Mouse (Mus musculus) left cerebral cortex, postnatal 25 days (tissue): ENCODE data around the gene Fam76a. TPM values are rescaled to one million over a fixed set of nuclear protein-coding genes. Genes with fewer than 3 reads are reported as not detected.

Source experiments
- DNase-seq, 2 experiments: peaks; one replicate each; pipeline ENCODE4 v3.0.0; 2022; ENCODE audit warnings: low spot score in 2 of 2, mixed read lengths in 1 of 2
- intact Hi-C: fragments of 180-260 bp; cut with DNase I; formaldehyde crosslinking; loops from one replicate; pipeline ENCODE4 v1.15.1; 2025
- total RNA-seq, 2 experiments: library from RNA; stranded (reverse); gene quantifications; 2 replicates each; pipeline ENCODE4 v1.2.3; 2021

Gene Fam76a
- total RNA-seq = 10 to 100 TPM; 45.8 to 55.0 TPM

DNA sequence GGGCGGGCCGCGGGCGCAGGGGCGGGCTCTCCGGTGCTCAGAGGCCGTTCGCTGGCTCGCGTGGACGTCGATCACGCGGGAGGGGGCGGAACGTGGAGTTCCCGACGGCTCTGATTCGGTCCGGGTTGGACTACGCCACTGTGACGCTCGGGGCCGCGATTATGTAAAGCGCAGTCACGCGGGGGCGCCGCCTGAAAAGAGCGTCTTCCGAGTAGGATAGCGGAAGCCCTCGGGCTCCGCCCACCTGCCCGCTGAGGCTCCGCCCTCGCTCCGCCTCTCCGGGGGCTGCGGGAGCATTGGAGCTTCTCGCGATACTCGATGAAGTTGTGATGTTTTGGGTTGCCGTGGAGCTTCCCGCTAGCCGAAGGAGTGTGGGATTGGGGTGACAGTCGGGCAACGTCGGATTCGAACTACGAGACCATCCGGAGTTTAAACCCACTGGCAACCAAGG, at the start of gene Fam76a:
Fam76a (minus strand) TSS at position 1 of the 451 bp plus-strand sequence.
- intact Hi-C loops = loop anchor here (2.0 to 5.0 kb wide), 4 partner anchors 40 to 650 kb away; partner anchors contain the start of genes Ppp1r8, Stx12 and Taf12
- peak; percentile 100 for DNase-seq

DNA sequence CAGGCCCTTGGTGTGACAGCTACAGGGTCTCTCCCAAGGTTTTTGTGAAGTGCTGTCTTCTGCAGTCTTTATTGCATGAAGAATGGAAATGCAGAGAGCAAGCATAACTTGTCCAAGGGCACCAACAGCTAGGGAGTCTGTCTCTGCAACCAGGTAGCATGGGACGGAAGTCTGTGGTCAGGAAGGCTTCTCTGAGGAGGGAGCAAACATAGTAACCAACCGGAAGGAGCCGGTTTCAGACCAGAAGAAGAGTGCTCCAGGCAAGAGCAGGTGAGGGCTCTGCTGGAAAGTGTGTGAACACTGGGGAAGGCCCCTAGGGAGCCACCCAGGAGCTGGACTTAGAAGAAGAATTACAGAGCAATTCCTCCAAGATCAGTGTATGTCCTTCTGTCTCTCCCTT, 49.7 kb upstream of the Fam76a start:
- DNase-seq = no peak
- intact Hi-C loops = no loop called here

DNA sequence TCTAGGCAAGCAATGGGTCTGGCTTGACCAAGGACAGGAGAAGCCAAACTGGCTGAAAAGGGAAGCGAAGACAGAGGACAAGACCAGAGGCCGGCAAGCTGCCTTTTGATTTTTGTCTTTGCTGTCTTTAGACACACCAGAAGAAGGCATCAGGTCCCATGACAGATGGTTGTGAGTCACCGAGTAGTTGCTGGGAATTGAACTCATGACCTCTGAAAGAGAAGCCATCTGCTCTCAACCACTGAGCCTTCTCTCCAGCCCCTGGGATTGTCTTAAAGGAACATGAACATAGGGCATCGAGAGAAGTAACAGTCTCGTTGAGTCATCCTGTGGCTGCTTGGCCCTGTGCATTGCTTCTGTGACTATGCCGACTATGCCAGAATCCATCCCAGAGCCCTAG, 49.2 kb upstream of the Fam76a start:
- intact Hi-C loops = no loop called here
- no peak for DNase-seq

DNA sequence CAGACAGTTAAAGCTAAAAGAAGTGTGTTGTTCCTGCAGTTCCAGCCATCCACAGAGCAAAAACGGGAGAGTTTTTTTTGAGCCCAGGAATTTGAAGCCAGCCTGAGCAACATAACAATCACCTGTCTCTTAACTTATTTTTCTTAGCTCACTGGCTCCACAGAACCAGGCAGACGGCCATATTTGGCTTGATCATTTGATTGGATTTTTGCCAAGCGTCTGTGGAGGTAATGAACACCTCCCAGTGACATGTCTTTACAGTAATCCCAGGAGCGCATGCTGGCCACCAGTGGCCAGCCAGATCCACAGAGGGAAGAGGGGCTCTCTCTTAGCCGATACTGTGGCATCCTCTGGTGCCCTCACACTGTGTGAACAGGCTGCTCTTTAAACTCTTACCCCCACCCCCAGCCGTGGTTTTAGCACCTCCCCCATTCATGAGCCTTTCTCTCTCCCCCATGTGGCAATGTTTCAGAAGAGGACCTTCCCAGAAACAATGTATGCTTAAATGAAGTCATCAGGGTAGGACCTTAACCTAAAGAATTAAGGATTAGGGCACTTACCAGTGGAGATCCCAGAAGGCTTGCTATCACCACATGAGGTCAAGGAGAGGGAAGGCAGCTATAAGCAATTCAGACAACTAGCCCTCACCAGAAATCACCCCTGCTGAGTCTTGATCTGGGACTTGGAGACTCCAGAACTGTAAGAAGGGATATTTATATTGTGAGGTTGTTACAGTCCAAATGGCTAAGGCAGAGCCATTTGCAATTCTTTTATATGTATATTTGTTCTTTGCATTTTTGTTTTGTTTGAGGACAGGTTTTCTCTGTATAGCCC, 46.0 kb upstream of the Fam76a start:
- DNase-seq = no peak
- intact Hi-C loops = no loop called here

DNA sequence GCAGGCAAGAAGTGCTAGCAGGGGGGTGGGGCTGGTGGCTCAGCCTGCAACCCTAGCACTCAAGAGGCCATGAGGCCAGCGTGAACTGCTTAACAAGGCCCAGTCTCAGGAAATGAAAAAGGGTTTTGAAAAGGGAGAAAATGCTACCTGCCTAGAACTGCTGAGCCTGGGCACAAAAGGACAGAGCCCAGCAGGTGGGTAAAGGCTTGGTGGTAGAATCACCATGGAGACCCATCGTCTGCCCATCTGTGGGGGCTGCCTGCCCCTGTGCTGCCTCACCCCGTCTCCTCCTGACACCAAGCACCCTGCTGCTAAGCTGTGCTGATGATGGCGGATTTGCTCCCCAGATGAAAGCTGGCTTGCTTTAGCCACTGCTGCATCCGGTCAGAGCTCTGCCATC, 42.1 kb upstream of the Fam76a start:
- DNase-seq = no peak
- intact Hi-C loops = no loop called here

DNA sequence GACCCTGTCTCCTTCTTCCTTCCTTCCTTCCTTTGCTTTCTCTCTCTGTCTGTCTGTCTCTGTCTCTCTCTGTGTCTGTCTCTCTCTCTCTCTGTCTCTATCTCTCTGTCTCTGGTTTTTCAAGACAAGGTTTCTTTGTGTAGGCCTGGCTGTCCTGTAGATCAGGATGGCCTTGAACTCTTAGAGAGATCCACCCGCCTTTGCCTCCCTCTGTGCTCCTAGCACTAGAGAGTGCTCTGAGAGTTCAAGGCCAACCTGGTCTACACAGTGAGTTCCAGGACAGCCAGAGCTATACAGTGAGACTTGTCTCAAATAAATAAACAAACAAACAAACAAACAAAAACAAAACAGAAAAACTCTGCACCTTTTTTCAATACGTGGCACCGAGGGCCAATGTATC, 41.7 kb upstream of the Fam76a start:
- DNase-seq = no peak
- intact Hi-C loops = no loop called here

DNA sequence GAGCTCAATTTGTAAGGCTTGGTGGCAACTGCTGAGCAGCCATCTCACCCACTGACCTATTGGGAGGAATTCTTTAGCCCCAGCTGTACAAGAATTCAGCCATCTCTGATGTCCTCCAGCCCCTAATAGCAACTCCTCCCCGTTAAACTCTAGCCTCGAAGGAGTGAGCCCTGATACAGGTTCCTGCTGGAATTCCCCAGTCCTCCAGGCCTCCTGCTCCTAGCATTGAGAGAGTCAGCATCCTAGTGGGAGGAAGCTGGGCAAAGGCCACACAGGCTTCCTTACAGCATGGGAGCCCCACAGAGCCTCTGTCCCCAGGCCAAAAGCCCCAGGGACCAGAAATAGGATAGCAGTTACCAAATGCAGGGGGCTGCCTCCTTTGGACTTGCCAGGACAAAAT, 41.1 kb upstream of the Fam76a start:
- no peak for DNase-seq
- intact Hi-C loops = no loop called here

DNA sequence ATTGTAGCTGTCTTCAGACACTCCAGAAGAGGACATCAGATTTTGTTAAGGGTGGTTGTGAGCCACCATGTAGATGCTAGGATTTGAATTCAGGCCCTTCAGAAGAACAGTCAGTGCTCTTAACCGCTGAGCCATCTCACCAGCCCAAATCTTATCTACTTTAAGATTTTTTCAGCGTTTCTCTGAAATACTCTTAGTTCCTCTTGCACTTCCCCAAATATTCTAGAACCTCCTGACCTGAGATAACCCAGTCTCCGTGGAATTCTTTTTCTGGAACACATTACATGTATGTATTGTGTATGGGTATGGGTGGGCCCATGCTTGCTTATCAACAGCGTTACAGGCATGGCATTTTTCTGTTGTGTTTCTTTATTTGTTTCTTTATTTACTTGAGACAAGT, 40.3 kb upstream of the Fam76a start:
- intact Hi-C loops = no loop called here
- no peak for DNase-seq

DNA sequence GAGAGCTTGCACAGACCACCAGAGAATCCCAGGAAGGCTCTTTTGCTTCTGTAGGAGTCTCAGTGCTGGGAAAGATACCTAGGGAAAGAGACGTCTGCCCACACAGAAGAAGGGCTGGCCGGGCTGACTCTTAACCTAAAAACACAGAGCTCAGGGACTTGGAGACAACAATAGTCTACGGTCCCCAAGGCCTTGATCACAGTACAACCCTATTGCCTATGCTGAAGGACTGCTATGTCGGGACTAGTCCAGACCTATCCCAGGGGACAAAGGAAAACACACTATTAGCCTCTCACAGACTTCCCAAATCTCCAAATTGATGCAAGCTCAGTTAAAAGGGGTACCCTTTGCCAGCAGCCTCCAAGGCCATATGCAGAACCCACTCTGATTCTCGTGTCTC, 39.5 kb upstream of the Fam76a start:
- intact Hi-C loops = no loop called here
- DNase-seq = no peak

DNA sequence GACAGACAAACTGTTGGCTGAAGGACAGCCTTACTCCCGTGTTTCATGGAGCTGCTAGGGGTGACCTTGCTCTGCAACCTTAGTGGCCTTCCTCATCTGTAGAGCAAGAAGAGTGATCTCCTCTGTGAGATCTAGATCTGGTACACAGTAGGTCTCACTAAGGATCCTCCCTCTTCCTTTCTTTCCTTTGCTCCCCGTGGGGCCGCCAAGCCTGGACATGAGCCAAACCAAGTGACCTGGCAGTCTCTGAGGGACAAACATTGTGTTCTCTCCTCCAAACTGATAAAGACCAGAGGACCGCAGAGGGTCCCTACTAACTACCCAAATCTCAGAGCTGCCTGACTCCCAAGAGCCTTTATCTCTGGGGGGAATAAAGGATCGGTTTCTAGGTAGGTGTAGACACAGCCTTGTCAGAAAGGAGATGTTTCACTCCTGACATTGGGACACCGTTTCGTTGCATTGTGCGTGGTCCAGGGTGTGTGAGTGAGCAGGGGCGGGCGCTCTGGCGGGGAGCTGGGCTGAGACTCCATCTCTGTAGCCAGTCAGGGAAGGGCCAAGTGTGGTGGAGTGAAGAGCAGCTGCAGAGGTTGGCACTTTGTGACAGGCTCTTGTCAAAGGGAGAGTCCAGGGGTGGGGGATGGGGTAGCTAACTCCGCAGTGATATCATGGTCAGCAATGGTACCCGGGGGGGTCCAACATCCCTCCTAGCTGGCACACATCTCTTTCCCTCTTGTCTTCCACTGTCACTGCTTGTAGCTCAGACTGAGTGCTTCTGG, 38.7 kb upstream of the Fam76a start:
- intact Hi-C loops = no loop called here
- no peak for DNase-seq

DNA sequence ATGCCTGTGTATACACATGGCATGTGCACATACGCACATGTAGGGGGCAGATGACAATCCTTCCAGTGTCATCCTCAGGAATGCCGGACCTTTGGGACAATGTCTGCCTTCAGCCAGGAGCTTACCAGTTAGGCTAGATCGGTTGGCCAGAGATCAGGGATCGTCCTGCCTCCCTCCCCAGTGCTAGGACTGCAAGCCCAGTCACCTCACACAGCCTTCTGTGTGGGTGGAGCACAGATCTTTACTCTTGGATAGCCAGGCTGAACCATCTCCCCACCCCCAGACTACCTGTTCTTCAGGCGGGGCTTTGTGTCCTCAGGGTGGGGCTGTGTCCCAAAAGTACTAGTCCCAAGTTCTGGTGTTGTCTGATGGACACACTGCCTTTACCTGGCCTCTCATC, 38.0 kb upstream of the Fam76a start:
- intact Hi-C loops = no loop called here
- DNase-seq = no peak

DNA sequence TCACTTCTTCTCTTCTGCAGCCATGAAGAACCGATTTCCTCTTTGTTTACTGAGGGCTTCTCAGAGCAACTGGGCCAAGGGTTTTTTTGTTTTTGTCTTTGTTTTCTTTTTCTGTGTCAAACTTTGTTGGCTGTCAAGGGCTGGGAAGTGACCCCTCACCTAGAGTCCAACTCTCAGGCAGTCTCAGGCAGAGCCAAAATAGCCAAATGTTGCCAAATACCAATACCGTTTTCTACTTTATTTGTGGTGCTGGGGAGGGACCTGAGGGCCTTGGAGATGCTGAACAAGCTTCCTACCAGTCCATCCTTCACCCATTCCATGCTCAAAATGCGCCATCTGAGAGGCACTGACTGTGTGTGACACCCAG, 37.3 kb upstream of the Fam76a start:
- DNase-seq = no peak
- intact Hi-C loops = no loop called here

DNA sequence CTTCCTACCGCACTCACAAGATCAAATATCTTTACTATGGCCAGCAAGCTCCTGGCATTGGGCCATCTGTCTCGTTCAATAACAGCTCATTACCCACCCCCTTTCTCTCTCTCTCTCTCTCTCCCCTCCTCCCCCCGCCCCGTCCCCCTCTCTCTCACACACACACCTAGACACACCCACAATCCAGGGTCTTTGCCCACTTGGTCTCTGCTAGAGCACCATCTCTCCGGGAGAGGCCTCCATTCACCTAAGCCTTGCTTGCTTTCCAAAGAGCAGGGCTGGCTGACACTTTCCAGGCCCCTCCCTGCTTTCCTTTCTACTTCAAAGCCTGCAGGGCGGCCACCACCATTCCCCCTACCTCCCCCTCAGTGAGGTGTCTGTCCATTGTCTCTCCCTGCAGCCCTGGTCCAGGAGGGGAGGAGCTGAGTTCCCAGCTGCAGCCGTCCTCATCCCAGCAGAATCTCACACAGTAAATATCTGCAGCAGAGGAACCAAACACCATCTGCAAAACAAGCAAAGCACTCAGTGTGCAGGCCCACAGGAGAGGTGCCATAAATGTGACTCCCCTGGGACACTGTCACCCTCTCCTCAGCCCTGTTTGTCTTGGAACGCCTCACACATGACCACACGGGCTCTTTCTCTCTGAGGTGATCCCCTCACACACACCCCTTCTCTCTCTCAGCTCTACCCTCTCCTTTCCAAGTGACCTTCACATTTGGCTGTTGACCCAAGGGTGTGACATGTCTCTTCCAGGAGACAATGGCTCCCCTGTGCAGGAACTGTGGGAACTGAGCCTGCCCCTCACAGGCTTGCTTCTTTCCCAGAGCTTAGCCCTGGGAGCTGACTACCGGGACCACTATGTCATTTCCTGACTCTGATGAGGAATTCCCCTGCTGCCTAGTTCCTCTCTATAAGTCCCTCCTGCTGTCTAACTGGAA, 36.7 kb upstream of the Fam76a start:
- DNase-seq = no peak
- intact Hi-C loops = no loop called here

DNA sequence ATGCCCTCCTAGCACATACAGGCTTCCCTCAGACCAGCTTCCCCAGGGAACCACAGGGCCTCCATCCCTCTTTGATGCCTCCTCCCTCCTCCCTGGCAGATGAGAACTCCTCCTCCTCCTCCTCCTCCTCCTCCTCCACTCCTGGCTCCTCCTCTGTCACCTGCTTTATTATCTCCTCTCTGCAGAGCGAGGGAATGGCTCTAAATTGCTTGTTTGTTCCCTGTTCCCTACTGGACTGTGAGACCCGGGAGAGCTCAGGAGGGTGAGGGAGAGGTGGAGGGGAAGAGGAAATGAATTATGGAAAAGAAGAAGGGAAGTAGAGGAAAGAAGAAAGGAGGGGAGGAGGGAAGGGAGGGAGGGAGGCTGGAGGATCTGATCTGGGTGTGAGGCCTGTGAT, 33.0 kb upstream of the Fam76a start:
- intact Hi-C loops = no loop called here
- DNase-seq = no peak

DNA sequence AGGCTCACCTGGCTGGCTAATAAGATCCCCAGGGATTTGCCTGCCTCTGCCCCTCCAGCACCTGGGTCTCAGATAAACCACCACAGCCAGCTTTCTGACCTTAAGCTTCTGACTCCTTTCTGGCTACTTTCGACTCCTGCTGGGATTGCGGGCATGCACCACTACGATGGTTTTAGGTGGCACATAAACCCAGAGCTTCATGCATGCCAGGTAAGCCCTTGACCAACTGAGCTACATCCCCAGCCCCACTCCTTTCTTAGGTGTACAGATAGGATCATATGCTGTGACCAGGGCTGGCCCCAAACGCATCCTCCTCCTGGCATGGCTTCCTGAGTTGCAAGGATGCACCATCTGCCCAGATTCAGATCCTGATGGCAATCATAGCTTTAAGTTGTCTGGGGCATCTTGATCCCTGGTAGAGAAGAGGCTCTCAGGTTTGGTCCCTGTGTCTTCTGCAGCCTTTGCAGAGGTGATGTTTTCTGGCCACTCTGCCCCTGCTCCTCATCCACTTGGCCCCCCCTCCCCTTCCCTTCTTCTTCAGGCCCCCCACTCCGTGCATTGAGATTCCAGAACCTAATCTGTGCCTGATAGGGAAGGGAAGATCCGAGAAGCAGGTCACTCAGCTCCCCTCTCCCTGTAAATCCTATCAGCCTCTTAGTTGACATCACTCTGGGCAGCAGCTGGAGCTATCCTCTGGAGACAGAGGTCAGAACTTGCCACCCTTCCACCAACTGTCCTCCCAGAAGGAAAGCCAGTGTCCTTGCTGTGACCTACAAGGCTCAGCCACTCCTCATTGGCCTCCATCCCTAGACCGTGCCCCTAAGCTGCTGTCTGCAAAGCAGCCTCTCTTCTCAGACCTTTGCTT, 32.4 kb upstream of the Fam76a start:
- intact Hi-C loops = loop anchor here (5.0 kb wide), 1 partner anchor 33 kb away; no protein-coding TSS in a partner anchor
- no peak for DNase-seq

DNA sequence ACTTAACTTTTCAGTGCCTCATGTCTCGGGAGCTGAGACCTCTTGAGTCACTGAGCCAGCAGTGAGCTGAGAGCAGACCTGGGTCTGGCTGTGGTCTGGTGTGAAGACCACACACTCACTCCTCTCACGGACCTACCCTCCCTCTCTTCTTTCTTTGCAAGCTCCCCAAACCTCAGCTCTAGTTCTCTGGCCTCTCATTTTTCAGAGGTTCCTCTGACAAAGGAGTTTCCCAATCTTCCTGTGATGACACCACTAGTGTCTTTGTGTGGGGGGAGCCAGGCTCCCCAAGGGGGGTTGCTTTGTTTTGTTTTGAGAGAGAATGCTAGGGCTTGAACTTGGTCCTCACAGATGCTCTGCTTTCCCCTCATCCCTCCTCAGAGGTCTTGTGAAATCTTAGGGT, 28.6 kb upstream of the Fam76a start:
- intact Hi-C loops = loop anchor here (5.0 kb wide), 1 partner anchor 36 kb away; no protein-coding TSS in a partner anchor
- no peak for DNase-seq

DNA sequence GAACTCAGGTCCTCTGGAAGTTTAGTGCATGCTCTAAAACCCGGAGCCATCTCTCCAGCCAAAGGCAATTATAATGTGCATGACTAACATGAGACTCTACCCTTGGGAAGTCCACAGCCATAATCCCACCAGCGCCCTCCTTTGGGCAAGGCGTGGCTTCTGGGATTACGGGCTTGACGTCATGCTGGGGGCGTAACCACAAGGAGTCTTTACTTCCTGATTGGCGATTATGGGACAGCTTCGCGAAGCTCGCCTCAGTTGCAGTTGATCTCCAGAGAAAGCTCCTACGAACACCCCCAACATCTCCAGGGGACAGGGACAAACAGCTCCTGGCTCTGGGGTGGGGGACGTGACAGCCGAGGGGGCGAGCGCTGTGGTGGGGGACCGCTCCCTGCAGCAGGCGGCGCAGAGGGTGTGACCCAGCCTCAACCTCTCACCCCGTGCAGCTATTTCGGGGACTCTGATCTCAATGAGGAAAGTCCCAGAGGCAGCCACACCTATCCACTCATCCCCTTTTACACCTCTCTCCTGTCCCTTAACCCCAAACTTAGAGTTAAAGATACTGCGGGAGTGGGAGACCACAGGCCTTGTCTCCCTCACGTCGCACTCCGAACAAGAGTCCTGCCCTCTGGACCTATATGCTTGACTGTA, 27.6 kb upstream of the Fam76a start:
- intact Hi-C loops = loop anchor here (5.0 kb wide), 1 partner anchor 37 kb away; no protein-coding TSS in a partner anchor

More for the DNA sequence above, 27.6 kb upstream of the Fam76a start:
- no peak for DNase-seq
